Mouse (Mus musculus): Measurements from ENCODE around the gene Whrn. TPM values are rescaled to one million over a fixed set of nuclear protein-coding genes. Genes with fewer than 3 reads are reported as not detected.

Whrn gene
- polyA plus RNA-seq, 1 experiment from 2014 or later, result 3.1 TPM

DNA sequence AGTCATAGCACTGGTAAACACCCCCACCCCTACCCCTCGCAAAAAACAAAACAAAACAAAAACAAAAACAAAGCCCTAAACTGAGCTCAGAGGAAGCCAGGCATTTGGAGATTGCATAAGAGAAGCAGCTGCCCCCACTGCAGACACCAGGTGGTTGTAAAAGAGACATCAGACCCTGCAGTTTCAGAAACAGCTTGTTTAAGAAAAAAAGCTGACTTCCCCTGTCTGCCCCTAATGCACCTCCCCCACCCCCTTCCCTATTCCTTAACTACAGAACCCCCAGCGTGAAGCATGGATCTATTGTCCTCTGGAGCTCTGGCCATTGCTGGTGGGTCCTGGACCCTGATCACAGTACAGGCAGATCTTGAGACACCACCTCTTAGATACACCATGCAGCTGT is 21.4 kb downstream of the Whrn start:
- WGBS, result 31% methylated on average over 2 of the region's 2 CpGs
- Histone ChIP-seq H3K9ac (ENCODE audit: low read length) (no peak overlapping the region), H3K4me1 (replicated peaks; ENCODE audit: control insufficient read depth, insufficient read depth, low read length) (peaks cover 4% of the 10 kb centered on the region), H3K27ac (ENCODE audit: low read depth) (no peak overlapping the region), H3K4me2 (ENCODE audit: low read length) (no peak overlapping the region), H3K36me3 (ENCODE audit: control insufficient read depth, insufficient read depth, low read length) (no peaks in the 10 kb centered on the region), H3K9me3 (ENCODE audit: control insufficient read depth, low read length) (no peaks in the 10 kb centered on the region), H3K4me3 (ENCODE audit: low read depth, low read length) (no peak overlapping the region), H3K27me3 (replicated peaks; ENCODE audit: control insufficient read depth, insufficient read depth, low read length) (no peaks in the 10 kb centered on the region)
- DNase-seq (ENCODE audit: low spot score) (no peak), ATAC-seq (replicated peaks; ENCODE audit: low FRiP score, low TSS enrichment, low read depth) (no peak)

DNA sequence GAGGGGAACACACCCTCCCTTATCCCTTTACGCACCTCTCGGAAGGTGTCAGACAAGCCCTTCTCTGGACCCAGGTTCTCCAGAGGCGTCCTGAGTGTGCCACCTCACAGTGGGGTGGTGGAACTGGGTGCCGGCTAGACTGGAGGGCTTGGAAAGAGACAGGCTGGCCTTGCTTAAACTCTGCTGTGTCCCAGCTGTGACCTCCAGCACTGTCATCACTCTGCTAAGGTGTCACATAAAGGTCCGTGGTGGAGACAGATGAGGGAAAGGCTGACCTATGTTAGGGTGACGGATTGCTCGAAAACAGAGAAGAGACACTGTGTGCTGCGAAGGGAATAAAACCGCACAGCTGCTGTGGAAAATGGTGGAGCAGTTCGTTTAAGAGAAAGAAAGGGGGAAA is 28.5 kb downstream of the Whrn start:
- Histone ChIP-seq H3K9ac (ENCODE audit: low read length) (no peak overlapping the region), H3K27ac (ENCODE audit: low read depth) (no peak overlapping the region), H3K4me1 (replicated peaks; ENCODE audit: control insufficient read depth, insufficient read depth, low read length) (no peaks in the 10 kb centered on the region; the same call in 1 of the 2 replicates), H3K4me3 (ENCODE audit: low read depth, low read length) (no peak overlapping the region), H3K9me3 (ENCODE audit: control insufficient read depth, low read length) (no peaks in the 10 kb centered on the region; the same call in 1 of the 2 replicates), H3K36me3 (ENCODE audit: control insufficient read depth, insufficient read depth, low read length) (no peaks in the 10 kb centered on the region), H3K27me3 (replicated peaks; ENCODE audit: control insufficient read depth, insufficient read depth, low read length) (no peaks in the 10 kb centered on the region), H3K4me2 (ENCODE audit: low read length) (no peak overlapping the region)
- ATAC-seq (replicated peaks; ENCODE audit: low FRiP score, low TSS enrichment, low read depth) (no peak), DNase-seq (ENCODE audit: low spot score) (no peak)
- WGBS, result 39% methylated on average over 10 of the region's 10 CpGs

DNA sequence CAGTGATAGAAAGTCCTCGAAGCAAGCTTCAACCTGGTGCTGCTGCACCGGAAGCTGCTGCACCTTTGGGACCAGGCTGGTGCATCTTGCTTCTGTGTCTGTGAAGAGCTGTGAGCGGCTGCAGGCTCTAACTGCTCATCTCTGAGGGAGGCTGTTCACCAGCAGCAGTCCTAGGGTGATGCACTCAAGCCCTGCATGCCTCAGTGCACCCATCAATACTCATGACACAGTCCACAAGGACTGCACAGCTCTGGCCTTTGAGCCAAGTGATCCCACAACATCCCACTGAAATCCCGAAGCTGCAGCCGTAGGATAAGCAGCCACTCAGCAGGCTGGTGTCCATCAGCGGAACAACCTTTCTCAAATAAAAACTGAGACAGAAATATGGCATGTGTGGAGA is 29.6 kb downstream of the Whrn start:
- no peak for DNase-seq (ENCODE audit: low spot score)
- Histone ChIP-seq H3K9ac (ENCODE audit: low read length) (no peak overlapping the region), H3K36me3 (ENCODE audit: control insufficient read depth, insufficient read depth, low read length) (no peaks in the 10 kb centered on the region), H3K4me1 (replicated peaks; ENCODE audit: control insufficient read depth, insufficient read depth, low read length) (no peaks in the 10 kb centered on the region; the same call in 1 of the 2 replicates), H3K27me3 (replicated peaks; ENCODE audit: control insufficient read depth, insufficient read depth, low read length) (no peaks in the 10 kb centered on the region), H3K4me2 (ENCODE audit: low read length) (no peak overlapping the region), H3K27ac (ENCODE audit: low read depth) (no peak overlapping the region), H3K4me3 (ENCODE audit: low read depth, low read length) (no peak overlapping the region), H3K9me3 (ENCODE audit: control insufficient read depth, low read length) (no peaks in the 10 kb centered on the region; the same call in 1 of the 2 replicates)
- 79% methylated on average over 6 of the region's 6 CpGs for WGBS
- ATAC-seq (replicated peaks; ENCODE audit: low FRiP score, low TSS enrichment, low read depth), result no peak

DNA sequence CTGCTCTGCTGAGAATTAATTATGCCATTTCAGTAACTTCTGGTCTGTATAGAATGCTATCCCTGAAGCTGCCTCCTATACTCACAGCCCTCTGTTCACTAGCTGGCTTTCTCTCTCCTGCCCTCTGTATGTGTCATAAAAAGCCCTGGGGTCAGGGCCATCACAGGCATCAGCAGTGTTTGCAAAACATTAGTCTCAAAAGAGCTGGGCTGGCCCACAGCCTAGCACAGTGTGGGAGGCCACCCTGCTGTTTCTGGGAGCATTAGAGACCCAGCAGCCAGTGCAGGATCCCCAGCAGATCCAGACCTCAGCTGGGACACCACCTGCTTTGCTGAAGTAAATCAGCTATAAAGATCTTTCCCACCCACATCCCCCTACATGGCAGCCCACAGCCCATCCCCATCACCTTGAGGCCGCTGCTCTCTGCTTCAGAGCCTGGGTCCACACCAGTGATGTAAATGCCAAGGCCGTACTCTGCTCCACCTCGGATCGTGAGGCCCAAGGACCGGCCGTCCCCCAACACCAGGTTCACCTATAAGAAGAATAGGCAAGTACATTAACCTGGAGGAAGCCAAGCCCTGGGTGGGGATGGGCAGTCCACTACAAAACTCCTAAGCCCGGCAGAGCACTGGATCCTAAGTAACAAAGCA is 34.8 kb downstream of the Whrn start:
- Histone ChIP-seq H3K9me3 (ENCODE audit: control insufficient read depth, low read length) (no peaks in the 10 kb centered on the region), H3K27ac (ENCODE audit: low read depth) (no peak overlapping the region), H3K9ac (ENCODE audit: low read length) (no peak overlapping the region), H3K4me2 (ENCODE audit: low read length) (no peak overlapping the region), H3K4me1 (replicated peaks; ENCODE audit: control insufficient read depth, insufficient read depth, low read length) (peaks cover 9% of the 10 kb centered on the region; the same call in 1 of the 2 replicates), H3K27me3 (replicated peaks; ENCODE audit: control insufficient read depth, insufficient read depth, low read length) (no peaks in the 10 kb centered on the region), H3K4me3 (ENCODE audit: low read depth, low read length) (no peak overlapping the region), H3K36me3 (ENCODE audit: control insufficient read depth, insufficient read depth, low read length) (no peaks in the 10 kb centered on the region)
- WGBS, result 80% methylated on average over 7 of the region's 7 CpGs
- DNase-seq (ENCODE audit: low spot score) (no peak), ATAC-seq (replicated peaks; ENCODE audit: low FRiP score, low TSS enrichment, low read depth) (no peak)

DNA sequence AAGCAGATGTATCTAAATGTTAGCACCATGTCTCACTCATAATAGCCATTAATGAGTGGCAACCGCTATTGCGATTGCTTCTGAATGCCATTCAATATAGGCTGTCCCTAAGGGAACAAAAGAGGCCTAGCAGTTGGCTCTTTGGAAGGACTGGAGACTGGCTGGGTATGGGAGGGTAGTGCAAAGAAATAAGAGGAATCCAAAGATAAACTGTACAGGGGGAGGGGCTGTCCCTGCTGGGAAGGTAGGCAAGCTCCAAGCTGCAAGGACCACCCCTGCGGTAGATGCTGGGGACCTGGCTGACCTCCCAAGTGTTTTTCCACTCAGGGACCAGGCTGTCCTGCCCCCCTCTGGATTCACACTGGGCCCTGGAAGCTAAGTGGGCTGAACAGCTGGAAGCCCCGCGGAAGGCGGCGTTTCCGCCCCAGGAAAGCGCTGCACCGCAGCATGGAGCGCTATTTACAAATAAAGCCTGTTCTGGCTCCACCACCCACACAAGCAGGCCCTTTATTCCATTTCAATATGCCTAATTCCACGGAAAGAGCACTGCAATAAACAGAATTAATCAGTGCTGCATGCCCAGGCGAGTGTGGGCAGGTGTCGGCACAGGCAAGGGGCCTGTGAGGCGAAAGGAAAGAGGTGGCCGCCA is 36.5 kb downstream of the Whrn start:
- Histone ChIP-seq H3K9ac (ENCODE audit: low read length) (no peak overlapping the region), H3K27ac (ENCODE audit: low read depth) (peak overlapping the region; percentile 27; the same call in 1 of the 2 replicates), H3K36me3 (ENCODE audit: control insufficient read depth, insufficient read depth, low read length) (no peaks in the 10 kb centered on the region), H3K27me3 (replicated peaks; ENCODE audit: control insufficient read depth, insufficient read depth, low read length) (no peaks in the 10 kb centered on the region), H3K4me3 (ENCODE audit: low read depth, low read length) (no peak overlapping the region), H3K4me1 (replicated peaks; ENCODE audit: control insufficient read depth, insufficient read depth, low read length) (peaks cover 9% of the 10 kb centered on the region; the same call in 1 of the 2 replicates), H3K9me3 (ENCODE audit: control insufficient read depth, low read length) (no peaks in the 10 kb centered on the region), H3K4me2 (ENCODE audit: low read length) (no peak overlapping the region)
- ATAC-seq (replicated peaks; ENCODE audit: low FRiP score, low TSS enrichment, low read depth) (no peak), DNase-seq (ENCODE audit: low spot score) (no peak)
- 39% methylated on average over 16 of the region's 16 CpGs for WGBS

DNA sequence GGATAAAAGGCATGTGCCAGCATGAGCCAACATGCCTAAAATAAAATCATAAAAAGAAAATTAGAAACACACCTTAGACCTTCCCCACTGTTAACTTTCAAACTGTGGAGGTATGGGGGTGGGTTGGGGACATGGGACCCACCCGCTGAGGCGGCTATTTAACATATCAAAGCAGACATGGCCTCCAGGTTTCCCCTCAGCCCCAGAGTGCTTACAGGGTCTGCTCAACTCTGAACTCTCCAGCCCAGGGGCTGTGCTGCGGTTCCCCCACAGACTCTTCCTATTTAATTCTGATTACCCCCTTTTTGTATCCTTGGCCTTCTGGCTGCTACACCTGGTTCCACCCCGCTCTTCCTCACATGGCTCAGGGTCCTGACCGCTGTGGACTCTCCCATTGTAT is 39.2 kb downstream of the Whrn start:
- Histone ChIP-seq H3K4me3 (ENCODE audit: low read depth, low read length) (no peak overlapping the region), H3K4me2 (ENCODE audit: low read length) (no peak overlapping the region), H3K4me1 (replicated peaks; ENCODE audit: control insufficient read depth, insufficient read depth, low read length) (peaks cover 9% of the 10 kb centered on the region; the same call in 1 of the 2 replicates), H3K36me3 (ENCODE audit: control insufficient read depth, insufficient read depth, low read length) (no peaks in the 10 kb centered on the region), H3K9me3 (ENCODE audit: control insufficient read depth, low read length) (no peaks in the 10 kb centered on the region), H3K27ac (ENCODE audit: low read depth) (no peak overlapping the region), H3K9ac (ENCODE audit: low read length) (no peak overlapping the region), H3K27me3 (replicated peaks; ENCODE audit: control insufficient read depth, insufficient read depth, low read length) (no peaks in the 10 kb centered on the region)
- DNase-seq (ENCODE audit: low spot score) (no peak), ATAC-seq (replicated peaks; ENCODE audit: low FRiP score, low TSS enrichment, low read depth) (no peak)
- WGBS, result 77% methylated on average over 5 of the region's 5 CpGs

DNA sequence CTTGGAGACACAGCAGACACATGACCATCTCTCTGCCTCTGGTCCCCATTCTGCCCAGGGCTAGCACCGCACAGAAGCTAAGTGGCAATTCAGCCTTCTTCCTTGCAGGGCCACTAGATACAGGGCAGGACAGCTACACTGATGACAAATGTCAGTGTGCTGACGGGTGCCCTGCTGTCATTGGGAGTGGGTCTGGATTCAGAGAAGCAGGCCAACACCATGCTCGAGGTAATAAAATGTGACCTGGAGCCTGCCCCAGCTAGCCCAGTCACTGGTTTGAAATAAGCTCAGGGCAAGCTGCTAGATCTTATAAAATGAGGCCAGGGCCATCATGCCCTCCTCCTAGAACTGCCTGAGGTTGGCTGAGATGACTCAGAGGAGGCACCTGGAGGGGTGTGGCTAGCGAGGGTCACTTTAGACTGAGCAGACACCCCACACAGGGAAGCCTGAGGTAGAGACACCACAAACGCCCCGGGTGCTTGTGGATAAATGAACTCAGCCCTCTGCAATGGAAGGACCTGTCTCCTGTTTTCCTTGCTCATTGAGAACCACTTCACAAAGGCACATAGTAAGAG is 41.8 kb downstream of the Whrn start:
- H3K36me3 ChIP-seq (ENCODE audit: control insufficient read depth, insufficient read depth, low read length), result no peaks in the 10 kb centered on the region
- H3K27ac ChIP-seq (ENCODE audit: low read depth), result no peak overlapping the region
- H3K9ac ChIP-seq (ENCODE audit: low read length), result no peak overlapping the region
- no peak for DNase-seq (ENCODE audit: low spot score)
- ATAC-seq (replicated peaks; ENCODE audit: low FRiP score, low TSS enrichment, low read depth), result no peak
- no peaks in the 10 kb centered on the region for H3K27me3 ChIP-seq (replicated peaks; ENCODE audit: control insufficient read depth, insufficient read depth, low read length)
- WGBS, result 75% methylated on average over 6 of the region's 6 CpGs
- H3K4me3 ChIP-seq (ENCODE audit: low read depth, low read length), result no peak overlapping the region
- 0 out of 2 replicates have a peak, but pooled peaks cover 5% of the 10 kb centered on the region for H3K9me3 ChIP-seq (ENCODE audit: control insufficient read depth, low read length)
- no peak overlapping the region for H3K4me2 ChIP-seq (ENCODE audit: low read length)
- H3K4me1 ChIP-seq (replicated peaks; ENCODE audit: control insufficient read depth, insufficient read depth, low read length), result peaks cover 2% of the 10 kb centered on the region; the same call in 1 of the 2 replicates

DNA sequence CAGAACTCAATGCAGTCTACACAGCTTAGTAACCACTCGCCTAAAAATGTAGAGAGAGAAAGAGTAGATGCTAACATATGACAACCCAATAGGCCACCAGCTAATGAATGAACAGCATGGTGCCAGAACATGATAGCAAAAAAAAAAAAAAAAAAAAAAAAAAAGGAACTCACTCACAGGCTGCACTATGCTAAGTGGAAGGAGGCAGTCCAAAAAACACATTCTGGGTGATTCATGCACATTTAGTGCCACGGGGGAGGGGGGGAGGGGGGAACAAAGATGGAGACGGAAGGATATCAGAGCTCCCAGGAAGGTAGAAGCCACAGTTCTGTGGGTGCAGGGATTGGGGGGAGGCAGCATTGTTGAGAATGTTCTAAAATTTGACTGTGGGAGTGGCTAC is 43.2 kb downstream of the Whrn start:
- Histone ChIP-seq H3K9me3 (ENCODE audit: control insufficient read depth, low read length) (0 out of 2 replicates have a peak, but pooled peaks cover 5% of the 10 kb centered on the region), H3K36me3 (ENCODE audit: control insufficient read depth, insufficient read depth, low read length) (no peaks in the 10 kb centered on the region), H3K9ac (ENCODE audit: low read length) (no peak overlapping the region), H3K4me3 (ENCODE audit: low read depth, low read length) (no peak overlapping the region), H3K4me1 (replicated peaks; ENCODE audit: control insufficient read depth, insufficient read depth, low read length) (no peaks in the 10 kb centered on the region), H3K27ac (ENCODE audit: low read depth) (no peak overlapping the region), H3K4me2 (ENCODE audit: low read length) (no peak overlapping the region), H3K27me3 (replicated peaks; ENCODE audit: control insufficient read depth, insufficient read depth, low read length) (no peaks in the 10 kb centered on the region)
- 79% methylated on average over 3 of the region's 3 CpGs for WGBS
- no peak for DNase-seq (ENCODE audit: low spot score)
- ATAC-seq (replicated peaks; ENCODE audit: low FRiP score, low TSS enrichment, low read depth), result no peak

All from intestine, embryonic 14.5 days (tissue).